Mouse (Mus musculus): Measurements from ENCODE around the gene Il4ra. TPM values are rescaled to one million over a fixed set of nuclear protein-coding genes. Genes with fewer than 3 reads are reported as not detected.

The Il4ra gene
- polyA plus RNA-seq, 1 experiment = 189 TPM

DNA sequence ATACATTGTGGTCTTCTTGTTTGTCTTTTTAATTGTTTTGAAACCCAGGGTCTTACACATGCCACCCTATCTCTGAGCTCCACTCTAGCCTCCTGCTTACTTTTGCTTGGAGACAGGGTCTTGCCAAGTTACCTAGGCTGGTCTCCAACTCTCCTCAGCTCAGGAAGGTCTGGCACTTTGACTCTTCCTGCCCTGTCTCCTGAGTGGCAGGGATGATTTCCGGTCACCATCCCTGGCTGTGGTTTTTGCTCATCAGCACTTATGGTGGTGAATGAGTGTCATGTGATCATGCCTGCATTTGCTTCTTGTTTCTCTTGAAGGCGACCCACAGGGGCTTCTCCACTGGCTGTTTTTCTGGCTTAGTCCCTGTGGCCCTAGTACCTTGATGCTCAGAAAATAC is 21.9 kb downstream of the Il4ra start:
- no peak for DNase-seq
- WGBS = 55% methylated on average over 2 of the region's 2 CpGs
- no peak overlapping the region for H3K27ac ChIP-seq (ENCODE audit: control insufficient read depth, insufficient read depth, low read length)
- H3K4me3 ChIP-seq (ENCODE audit: control insufficient read depth, insufficient read depth, low read length) = no peak overlapping the region
- no peaks in the 10 kb centered on the region for H3K27me3 ChIP-seq (ENCODE audit: control insufficient read depth, insufficient read depth, low read length)
- peaks cover 15% of the 10 kb centered on the region for H3K4me1 ChIP-seq (replicated peaks; ENCODE audit: control insufficient read depth, insufficient read depth, low read length)
- TF ChIP-seq CTCF (IDR thresholded peaks at IDR 0.05; ENCODE audit: borderline replicate concordance, control insufficient read depth, extremely low read depth, insufficient read depth, low read length, poor library complexity) (no peak), POLR2A (IDR thresholded peaks at IDR 0.05; ENCODE audit: control insufficient read depth, extremely low read depth, insufficient read depth, low read length, poor library complexity) (no peak)
- H3K36me3 ChIP-seq (ENCODE audit: control insufficient read depth, insufficient read depth, low read length) = peaks cover 81% of the 10 kb centered on the region

DNA sequence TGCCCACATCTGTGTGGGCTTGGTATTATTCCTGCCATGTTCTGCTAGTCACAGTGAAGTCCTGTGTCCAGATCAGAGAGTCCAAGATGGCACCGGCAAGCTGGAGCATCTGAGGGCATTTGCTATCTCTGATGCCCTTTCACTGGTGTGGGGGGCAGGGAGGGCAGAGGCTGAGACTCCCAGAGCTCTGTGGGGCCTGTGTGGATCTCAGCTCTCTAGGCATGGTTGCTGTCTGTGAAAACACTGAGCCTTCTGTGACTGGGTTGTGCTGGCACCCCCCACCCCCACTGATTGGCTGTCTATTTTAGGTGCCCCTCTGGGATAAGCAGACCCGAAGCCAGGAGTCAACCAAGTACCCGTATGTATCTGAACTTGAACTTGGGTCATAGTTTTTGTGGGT is 22.9 kb downstream of the Il4ra start:
- no peak for DNase-seq
- no peaks in the 10 kb centered on the region for H3K27me3 ChIP-seq (ENCODE audit: control insufficient read depth, insufficient read depth, low read length)
- WGBS = 90% methylated on average over 3 of the region's 3 CpGs
- peaks cover 71% of the 10 kb centered on the region for H3K36me3 ChIP-seq (ENCODE audit: control insufficient read depth, insufficient read depth, low read length)
- no peak overlapping the region for H3K4me3 ChIP-seq (ENCODE audit: control insufficient read depth, insufficient read depth, low read length)
- peaks cover 23% of the 10 kb centered on the region for H3K4me1 ChIP-seq (replicated peaks; ENCODE audit: control insufficient read depth, insufficient read depth, low read length)
- TF ChIP-seq POLR2A (IDR thresholded peaks at IDR 0.05; ENCODE audit: control insufficient read depth, extremely low read depth, insufficient read depth, low read length, poor library complexity) (no peak), CTCF (IDR thresholded peaks at IDR 0.05; ENCODE audit: borderline replicate concordance, control insufficient read depth, extremely low read depth, insufficient read depth, low read length, poor library complexity) (no peak)
- no peak overlapping the region for H3K27ac ChIP-seq (ENCODE audit: control insufficient read depth, insufficient read depth, low read length)

DNA sequence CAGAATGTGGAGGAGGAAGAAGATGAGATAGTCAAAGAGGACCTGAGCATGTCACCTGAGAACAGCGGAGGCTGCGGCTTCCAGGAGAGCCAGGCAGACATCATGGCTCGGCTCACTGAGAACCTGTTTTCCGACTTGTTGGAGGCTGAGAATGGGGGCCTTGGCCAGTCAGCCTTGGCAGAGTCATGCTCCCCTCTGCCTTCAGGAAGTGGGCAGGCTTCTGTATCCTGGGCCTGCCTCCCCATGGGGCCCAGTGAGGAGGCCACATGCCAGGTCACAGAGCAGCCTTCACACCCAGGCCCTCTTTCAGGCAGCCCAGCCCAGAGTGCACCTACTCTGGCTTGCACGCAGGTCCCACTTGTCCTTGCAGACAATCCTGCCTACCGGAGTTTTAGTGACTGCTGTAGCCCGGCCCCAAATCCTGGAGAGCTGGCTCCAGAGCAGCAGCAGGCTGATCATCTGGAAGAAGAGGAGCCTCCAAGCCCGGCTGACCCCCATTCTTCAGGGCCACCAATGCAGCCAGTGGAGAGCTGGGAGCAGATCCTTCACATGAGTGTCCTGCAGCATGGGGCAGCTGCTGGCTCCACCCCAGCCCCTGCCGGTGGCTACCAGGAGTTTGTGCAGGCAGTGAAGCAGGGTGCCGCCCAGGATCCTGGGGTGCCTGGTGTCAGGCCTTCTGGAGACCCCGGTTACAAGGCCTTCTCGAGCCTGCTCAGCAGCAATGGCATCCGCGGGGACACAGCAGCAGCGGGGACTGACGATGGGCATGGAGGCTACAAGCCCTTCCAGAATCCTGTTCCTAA is 24.0 kb downstream of the Il4ra start:
- 76% methylated on average over 16 of the region's 16 CpGs for WGBS
- Histone ChIP-seq H3K36me3 (ENCODE audit: control insufficient read depth, insufficient read depth, low read length) (peaks cover 60% of the 10 kb centered on the region), H3K27ac (ENCODE audit: control insufficient read depth, insufficient read depth, low read length) (no peak overlapping the region), H3K4me3 (ENCODE audit: control insufficient read depth, insufficient read depth, low read length) (no peak overlapping the region), H3K4me1 (replicated peaks; ENCODE audit: control insufficient read depth, insufficient read depth, low read length) (peaks cover 28% of the 10 kb centered on the region), H3K27me3 (ENCODE audit: control insufficient read depth, insufficient read depth, low read length) (no peaks in the 10 kb centered on the region)
- no peak for DNase-seq
- TF ChIP-seq CTCF (IDR thresholded peaks at IDR 0.05; ENCODE audit: borderline replicate concordance, control insufficient read depth, extremely low read depth, insufficient read depth, low read length, poor library complexity) = no peak
- no peak for TF ChIP-seq POLR2A (IDR thresholded peaks at IDR 0.05; ENCODE audit: control insufficient read depth, extremely low read depth, insufficient read depth, low read length, poor library complexity)

DNA sequence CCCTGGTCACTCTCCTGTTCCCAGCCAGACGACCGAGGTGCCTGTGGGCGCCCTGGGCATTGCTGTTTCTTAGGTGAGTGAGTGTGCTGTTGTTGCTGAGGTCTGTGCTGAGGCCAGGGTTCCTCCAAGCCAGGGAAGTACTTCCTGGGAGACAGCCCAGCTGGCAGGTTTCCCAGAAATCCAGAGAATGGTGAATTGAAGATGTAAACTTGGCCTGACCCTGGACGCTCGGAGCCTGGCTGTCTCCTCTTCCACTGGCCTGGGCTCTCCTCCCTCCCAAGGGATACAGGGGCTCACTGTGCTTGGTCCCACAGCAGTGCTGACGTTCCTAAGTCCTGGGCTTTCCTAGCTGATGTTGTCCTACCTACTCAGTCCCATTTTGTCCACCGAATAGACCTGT is 25.1 kb downstream of the Il4ra start:
- no peak for DNase-seq
- WGBS = 92% methylated on average over 7 of the region's 7 CpGs
- no peaks in the 10 kb centered on the region for H3K27me3 ChIP-seq (ENCODE audit: control insufficient read depth, insufficient read depth, low read length)
- peaks cover 37% of the 10 kb centered on the region for H3K4me1 ChIP-seq (replicated peaks; ENCODE audit: control insufficient read depth, insufficient read depth, low read length)
- no peak overlapping the region for H3K4me3 ChIP-seq (ENCODE audit: control insufficient read depth, insufficient read depth, low read length)
- TF ChIP-seq POLR2A (IDR thresholded peaks at IDR 0.05; ENCODE audit: control insufficient read depth, extremely low read depth, insufficient read depth, low read length, poor library complexity) (no peak), CTCF (IDR thresholded peaks at IDR 0.05; ENCODE audit: borderline replicate concordance, control insufficient read depth, extremely low read depth, insufficient read depth, low read length, poor library complexity) (no peak)
- no peak overlapping the region for H3K27ac ChIP-seq (ENCODE audit: control insufficient read depth, insufficient read depth, low read length)
- H3K36me3 ChIP-seq (ENCODE audit: control insufficient read depth, insufficient read depth, low read length) = peaks cover 50% of the 10 kb centered on the region

DNA sequence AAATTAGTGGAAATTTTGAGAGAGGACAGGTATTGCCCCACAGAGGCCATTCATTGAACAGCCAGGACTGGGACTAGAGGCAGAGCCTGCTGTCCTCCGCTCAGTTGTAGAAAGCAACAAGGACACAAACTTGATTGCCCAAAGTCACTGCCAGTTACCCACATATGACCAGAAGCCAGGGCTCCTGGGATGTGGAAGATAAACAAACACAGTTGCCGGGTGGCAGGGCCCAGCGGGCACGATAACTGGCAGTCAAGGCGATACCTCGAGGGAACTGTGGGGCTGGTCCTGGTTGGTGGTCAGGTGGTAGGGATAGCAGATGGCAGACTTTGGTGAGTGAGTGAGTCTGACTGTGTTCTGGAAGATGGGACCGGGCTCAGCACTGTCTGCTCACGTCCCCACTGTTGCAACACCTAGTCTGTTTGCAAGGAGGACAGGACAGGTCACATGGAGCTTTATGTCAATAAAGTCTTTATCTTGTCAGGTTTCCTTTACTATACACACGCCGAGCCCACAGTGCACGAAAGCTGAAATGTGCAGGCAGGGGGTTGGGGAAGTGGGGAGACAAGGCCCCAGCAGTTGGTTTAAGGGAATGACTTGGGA is 25.7 kb downstream of the Il4ra start:
- no peak for DNase-seq
- peaks cover 42% of the 10 kb centered on the region for H3K4me1 ChIP-seq (replicated peaks; ENCODE audit: control insufficient read depth, insufficient read depth, low read length)

DNA sequence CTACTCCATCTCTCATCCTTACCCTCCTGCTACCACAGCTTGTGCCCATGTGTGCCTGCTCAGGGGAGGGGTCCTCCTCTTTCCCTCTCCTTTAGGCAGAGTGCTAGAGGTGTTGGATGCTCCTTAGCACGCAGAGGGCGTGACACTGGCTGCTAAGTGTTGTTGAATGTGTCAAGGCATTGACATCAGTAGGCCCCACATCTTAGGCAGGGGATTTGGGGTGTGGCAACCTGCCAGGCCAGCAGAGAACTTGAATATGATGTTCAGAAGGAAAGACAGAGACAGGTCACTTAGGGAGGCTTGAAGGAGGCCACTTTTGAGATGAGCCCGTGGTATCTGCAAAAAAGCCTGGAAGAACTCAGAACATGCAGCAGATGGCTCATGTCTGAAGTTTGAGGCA is 26.2 kb downstream of the Il4ra start:
- Histone ChIP-seq H3K27me3 (ENCODE audit: control insufficient read depth, insufficient read depth, low read length) (no peaks in the 10 kb centered on the region), H3K4me1 (replicated peaks; ENCODE audit: control insufficient read depth, insufficient read depth, low read length) (peaks cover 47% of the 10 kb centered on the region), H3K4me3 (ENCODE audit: control insufficient read depth, insufficient read depth, low read length) (no peak overlapping the region), H3K36me3 (ENCODE audit: control insufficient read depth, insufficient read depth, low read length) (peaks cover 38% of the 10 kb centered on the region), H3K27ac (ENCODE audit: control insufficient read depth, insufficient read depth, low read length) (no peak overlapping the region)
- WGBS = 86% methylated on average over 3 of the region's 3 CpGs
- no peak for DNase-seq
- TF ChIP-seq CTCF (IDR thresholded peaks at IDR 0.05; ENCODE audit: borderline replicate concordance, control insufficient read depth, extremely low read depth, insufficient read depth, low read length, poor library complexity) = no peak
- TF ChIP-seq POLR2A (IDR thresholded peaks at IDR 0.05; ENCODE audit: control insufficient read depth, extremely low read depth, insufficient read depth, low read length, poor library complexity) = no peak

More for the DNA sequence above, 25.7 kb downstream of the Il4ra start:
- TF ChIP-seq CTCF (IDR thresholded peaks at IDR 0.05; ENCODE audit: borderline replicate concordance, control insufficient read depth, extremely low read depth, insufficient read depth, low read length, poor library complexity) (no peak), POLR2A (IDR thresholded peaks at IDR 0.05; ENCODE audit: control insufficient read depth, extremely low read depth, insufficient read depth, low read length, poor library complexity) (no peak)
- WGBS = 94% methylated on average over 11 of the region's 11 CpGs
- no peak overlapping the region for H3K4me3 ChIP-seq (ENCODE audit: control insufficient read depth, insufficient read depth, low read length)
- no peak overlapping the region for H3K27ac ChIP-seq (ENCODE audit: control insufficient read depth, insufficient read depth, low read length)
- H3K27me3 ChIP-seq (ENCODE audit: control insufficient read depth, insufficient read depth, low read length) = no peaks in the 10 kb centered on the region
- H3K36me3 ChIP-seq (ENCODE audit: control insufficient read depth, insufficient read depth, low read length) = peaks cover 44% of the 10 kb centered on the region

All from thymus, adult 2 months (tissue).